Mouse (Mus musculus): ENCODE data around the gene Irf2bp2.

GRCm38 (mm10) chr8:126570046-126570445 lies 23.7 kb downstream of the Irf2bp2 start:
- TF ChIP-seq CTCF (IDR thresholded peaks at IDR 0.05; ENCODE audit: extremely low read depth, insufficient read length, insufficient replicate concordance, low read depth, low read length) (no peak), POLR2A (IDR thresholded peaks at IDR 0.05; ENCODE audit: low read depth, low read length) (no peak)
